Mouse (Mus musculus) bone marrow macrophage, adult 2 months (primary cell): ENCODE measurements around the gene Ugt1a10. TPM values are rescaled to one million over a fixed set of nuclear protein-coding genes. Genes with fewer than 3 reads are reported as not detected.

Experiments used
- H3K27ac ChIP-seq: 2 replicates; pipeline ENCODE4 v1.5.1; 2012; ENCODE audit warnings: low read depth, low read length; ENCODE audit not compliant: insufficient read depth
- H3K4me1 ChIP-seq: 2 replicates; pipeline ENCODE4 v1.6.1; 2012; ENCODE audit warnings: low read length; ENCODE audit not compliant: control insufficient read depth, insufficient read depth
- H3K4me3 ChIP-seq: 2 replicates; pipeline ENCODE4 v1.5.1; 2012; ENCODE audit warnings: mild to moderate bottlenecking, low read length, moderate library complexity; ENCODE audit not compliant: insufficient read depth
- CTCF ChIP-seq: IDR thresholded peaks from 2 replicates; pipeline ENCODE4 v1.5.1; 2012; ENCODE audit warnings: low read depth, mild to moderate bottlenecking, low read length, moderate library complexity
- POLR2A ChIP-seq: IDR thresholded peaks from 2 replicates; pipeline ENCODE4 v1.6.1; 2012; ENCODE audit warnings: mild to moderate bottlenecking, low read depth, low read length, borderline replicate concordance
- polyA plus RNA-seq: library from polyadenylated mRNA; stranded (reverse); fragments of >200 nt; gene quantifications from 2 replicates; pipeline ENCODE4 v1.2.4, GENCODE M21; 2012; ENCODE audit not compliant: missing spikeins, insufficient read depth, insufficient read length

Ugt1a10 gene
- polyA plus RNA-seq, 1 experiment = not detected

- no peaks in the 10 kb centered on the region for H3K4me1 ChIP-seq
- H3K4me3 ChIP-seq = no peak overlapping the region
- TF ChIP-seq POLR2A (no peak), CTCF (no peak)
- no peak overlapping the region for H3K27ac ChIP-seq
Observed at GRCm38 (mm10) chr1:88245881-88246280, 190.7 kb downstream of the Ugt1a10 start.

DNA sequence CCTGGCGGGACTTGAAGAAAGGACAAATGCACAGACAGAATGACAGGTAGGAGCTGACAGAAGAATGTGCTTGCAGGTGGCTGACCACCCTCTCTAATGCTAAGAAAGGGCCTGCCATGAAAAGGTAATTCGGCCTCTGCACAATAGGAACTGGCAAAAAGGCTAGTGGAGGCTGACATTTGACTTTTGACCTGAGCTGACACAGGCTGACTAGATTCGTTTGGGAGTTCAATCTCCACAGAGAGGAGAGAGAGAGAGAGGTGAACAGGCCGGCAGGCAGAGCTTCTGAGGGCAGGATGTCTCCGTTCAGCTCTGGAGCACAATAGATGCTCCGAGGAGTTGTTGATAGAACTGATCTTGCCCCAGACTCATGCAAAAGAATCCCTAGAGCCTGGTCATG is 191.2 kb downstream of the Ugt1a10 start:
- no peak overlapping the region for H3K27ac ChIP-seq
- no peak overlapping the region for H3K4me3 ChIP-seq
- no peak for TF ChIP-seq CTCF
- no peak for TF ChIP-seq POLR2A
- H3K4me1 ChIP-seq = no peaks in the 10 kb centered on the region

DNA sequence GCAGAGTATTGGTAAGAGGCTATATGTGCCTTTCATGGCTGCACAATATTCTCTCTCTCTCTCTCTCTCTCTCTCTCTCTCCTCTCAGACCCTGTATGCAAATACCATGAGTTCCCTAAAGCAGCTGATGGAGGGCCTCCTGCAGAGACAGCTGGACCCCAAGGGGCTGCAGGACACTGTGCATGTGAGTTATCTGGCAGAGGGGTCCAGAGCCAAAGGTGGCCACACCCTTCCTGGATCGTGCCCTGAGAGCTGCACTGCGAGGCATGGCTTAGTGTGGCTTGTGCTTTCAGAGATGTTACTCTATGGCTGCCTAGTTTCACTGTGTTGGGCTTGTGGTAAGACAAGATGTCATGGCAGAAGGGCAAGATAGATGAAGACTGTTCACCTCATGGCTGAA is 192.5 kb downstream of the Ugt1a10 start:
- Histone ChIP-seq H3K4me1 (no peaks in the 10 kb centered on the region), H3K27ac (no peak overlapping the region), H3K4me3 (no peak overlapping the region)
- TF ChIP-seq CTCF = no peak
- no peak for TF ChIP-seq POLR2A

DNA sequence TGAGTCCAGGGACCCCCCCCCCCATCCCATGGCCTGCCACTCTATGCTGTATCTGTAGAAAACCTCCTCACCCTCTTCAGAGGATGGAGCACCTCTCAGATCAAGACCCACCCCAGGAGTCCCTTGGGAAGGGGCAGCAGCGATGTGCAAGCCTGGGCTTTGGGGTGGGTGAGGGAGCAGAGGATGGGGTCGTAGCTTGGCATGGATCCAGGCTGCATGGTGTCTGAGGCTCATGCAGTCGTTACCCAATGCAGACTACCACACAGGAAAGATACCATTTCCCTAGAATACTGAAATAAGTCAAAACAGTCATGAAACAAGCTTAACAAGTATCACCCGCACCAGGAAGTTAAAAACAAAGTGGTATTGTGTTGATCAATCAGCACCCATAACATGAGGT is 193.5 kb downstream of the Ugt1a10 start:
- Histone ChIP-seq H3K4me3 (no peak overlapping the region), H3K4me1 (no peaks in the 10 kb centered on the region), H3K27ac (no peak overlapping the region)
- TF ChIP-seq CTCF (no peak), POLR2A (no peak)

DNA sequence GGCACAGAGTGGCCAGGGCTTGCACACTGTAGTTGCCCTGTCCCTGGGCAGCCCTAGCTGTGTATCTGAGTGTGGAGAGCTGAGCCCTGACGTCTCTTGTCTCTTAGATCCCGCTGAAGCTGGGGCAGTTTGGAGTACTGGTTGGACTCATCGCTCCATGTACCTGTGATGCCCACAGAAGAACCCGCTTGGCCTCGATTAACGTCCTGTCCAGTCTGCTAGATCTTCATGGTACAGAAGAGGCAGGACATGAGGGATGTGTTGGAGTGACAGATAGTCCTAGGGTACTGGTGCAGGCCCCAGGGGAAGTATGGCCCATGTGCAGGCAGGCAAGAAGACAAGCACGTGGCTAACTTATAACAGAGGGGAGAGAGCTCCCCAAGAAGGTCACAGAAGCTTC is 194.4 kb downstream of the Ugt1a10 start:
- TF ChIP-seq POLR2A = no peak
- no peak for TF ChIP-seq CTCF
- Histone ChIP-seq H3K4me1 (no peaks in the 10 kb centered on the region), H3K4me3 (no peak overlapping the region), H3K27ac (no peak overlapping the region)

DNA sequence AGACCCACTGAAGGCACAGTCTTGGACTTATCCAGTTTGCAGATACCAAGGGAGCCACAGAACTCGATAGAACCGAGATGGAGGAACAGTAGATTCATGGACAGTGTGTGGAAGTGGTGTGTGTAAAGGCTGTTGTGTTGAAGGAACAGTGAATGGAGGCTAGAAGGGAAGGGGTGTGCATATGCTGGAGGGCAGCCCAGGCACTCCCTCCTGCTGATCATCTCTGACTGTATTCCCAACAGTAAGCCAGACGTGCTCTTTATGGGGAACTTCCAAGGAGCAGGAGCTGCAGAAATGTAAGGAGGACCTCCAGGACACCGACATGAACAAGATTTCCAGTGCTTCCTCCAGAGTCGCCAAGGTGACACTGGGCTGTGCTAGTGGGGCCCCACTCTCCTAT is 194.8 kb downstream of the Ugt1a10 start:
- H3K4me1 ChIP-seq = no peaks in the 10 kb centered on the region
- no peak overlapping the region for H3K4me3 ChIP-seq
- TF ChIP-seq POLR2A (no peak), CTCF (no peak)
- no peak overlapping the region for H3K27ac ChIP-seq

GRCm38 (mm10) chr1:88253106-88253505 is 197.9 kb downstream of the Ugt1a10 start:
- no peak overlapping the region for H3K27ac ChIP-seq
- TF ChIP-seq CTCF (no peak), POLR2A (no peak)
- no peak overlapping the region for H3K4me3 ChIP-seq
- H3K4me1 ChIP-seq = no peaks in the 10 kb centered on the region

- TF ChIP-seq CTCF = no peak
- TF ChIP-seq POLR2A = no peak
- Histone ChIP-seq H3K4me3 (no peak overlapping the region), H3K27ac (no peak overlapping the region)
Observed at GRCm38 (mm10) chr1:88253540-88253939, 198.4 kb downstream of the Ugt1a10 start.

GRCm38 (mm10) chr1:88254793-88255465 is 199.7 kb downstream of the Ugt1a10 start:
- no peak overlapping the region for H3K4me3 ChIP-seq
- no peaks in the 10 kb centered on the region for H3K4me1 ChIP-seq
- no peak for TF ChIP-seq CTCF
- TF ChIP-seq POLR2A = no peak
- no peak overlapping the region for H3K27ac ChIP-seq

More at GRCm38 (mm10) chr1:88253540-88253939, 198.4 kb downstream of the Ugt1a10 start:
- no peaks in the 10 kb centered on the region for H3K4me1 ChIP-seq

DNA sequence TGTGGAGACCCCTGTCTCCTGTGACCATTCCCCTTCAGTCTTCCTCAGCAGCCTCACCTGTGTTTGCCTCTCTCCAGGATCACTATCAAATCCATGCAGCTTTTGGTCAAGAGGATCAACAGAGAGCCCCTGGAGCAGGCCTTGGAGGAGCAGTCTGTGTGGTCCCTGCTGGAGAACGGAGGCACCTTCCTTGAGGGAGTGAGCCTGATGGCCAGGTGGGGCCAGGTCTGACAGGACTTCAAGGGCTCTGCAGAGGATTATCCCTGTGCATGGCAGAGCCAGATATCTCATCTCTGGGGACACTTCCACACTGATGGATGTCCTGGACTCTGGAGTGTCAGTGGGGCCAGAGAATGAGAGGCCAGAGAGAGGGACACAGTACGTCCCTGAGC is 200.3 kb downstream of the Ugt1a10 start:
- no peak overlapping the region for H3K4me3 ChIP-seq
- no peak overlapping the region for H3K27ac ChIP-seq
- TF ChIP-seq POLR2A (no peak), CTCF (no peak)
- H3K4me1 ChIP-seq = no peaks in the 10 kb centered on the region
